Mouse (Mus musculus) forebrain, embryonic 13.5 days (tissue): ENCODE measurements around the gene Fyb2. TPM values are rescaled to one million over a fixed set of nuclear protein-coding genes. Genes with fewer than 3 reads are reported as not detected.
A peak's percentile ranks its signal among the peaks of the same experiment; 100 is the strongest.

Source experiments
- ATAC-seq: fragments of 200-750 bp; cut with Nextera tagmentation; 2 replicates; pipeline ENCODE4 v1.8.0; 2017
- H3K27ac ChIP-seq: fragments of 300-500 bp; sonication (generic); 2 replicates; pipeline ENCODE4 v1.5.1; 2015; ENCODE audit warnings: inconsistent platforms, mild to moderate bottlenecking, moderate library complexity
- H3K27me3 ChIP-seq: fragments of 300-500 bp; sonication (generic); 2 replicates; pipeline ENCODE4 v1.6.1; 2015; ENCODE audit warnings: mild to moderate bottlenecking, inconsistent platforms
- H3K36me3 ChIP-seq: fragments of 300-500 bp; sonication (generic); 2 replicates; pipeline ENCODE4 v1.6.1; 2015; ENCODE audit warnings: mild to moderate bottlenecking, inconsistent platforms; ENCODE audit not compliant: poor library complexity, severe bottlenecking
- H3K4me1 ChIP-seq: fragments of 300-500 bp; sonication (generic); 2 replicates; pipeline ENCODE4 v1.6.1; 2015; ENCODE audit warnings: inconsistent platforms
- H3K4me2 ChIP-seq: fragments of 300-500 bp; sonication (generic); 2 replicates; pipeline ENCODE4 v1.6.1; 2015; ENCODE audit warnings: inconsistent platforms, mild to moderate bottlenecking, moderate library complexity
- H3K4me3 ChIP-seq: fragments of 300-500 bp; sonication (generic); 2 replicates; pipeline ENCODE4 v1.5.1; 2015; ENCODE audit warnings: mild to moderate bottlenecking, inconsistent platforms
- H3K9ac ChIP-seq: fragments of 300-500 bp; sonication (generic); 2 replicates; pipeline ENCODE4 v1.6.1; 2015; ENCODE audit warnings: mild to moderate bottlenecking, inconsistent platforms
- H3K9me3 ChIP-seq: fragments of 300-500 bp; sonication (generic); replicated peaks from 2 replicates; pipeline ENCODE4 v1.6.1; 2016; ENCODE audit warnings: inconsistent platforms
- WGBS: fragments of 180-500 bp; shearing (Covaris S2); methylation state at CpG from one replicate; pipeline ENCODE4 v1.1.7; 2015; 5-methylcytosine and 5-hydroxymethylcytosine counted together
- polyA plus RNA-seq: library from polyadenylated mRNA; unstranded; fragments of >200 nt; fragmentation: Nextera tagmentation; extraction: Ambion mirVana; gene quantifications from 2 replicates; pipeline ENCODE4 v1.2.1, GENCODE M21; 2015

The Fyb2 gene
- polyA plus RNA-seq, 1 experiment from 2014 or later = 0.12 TPM

DNA sequence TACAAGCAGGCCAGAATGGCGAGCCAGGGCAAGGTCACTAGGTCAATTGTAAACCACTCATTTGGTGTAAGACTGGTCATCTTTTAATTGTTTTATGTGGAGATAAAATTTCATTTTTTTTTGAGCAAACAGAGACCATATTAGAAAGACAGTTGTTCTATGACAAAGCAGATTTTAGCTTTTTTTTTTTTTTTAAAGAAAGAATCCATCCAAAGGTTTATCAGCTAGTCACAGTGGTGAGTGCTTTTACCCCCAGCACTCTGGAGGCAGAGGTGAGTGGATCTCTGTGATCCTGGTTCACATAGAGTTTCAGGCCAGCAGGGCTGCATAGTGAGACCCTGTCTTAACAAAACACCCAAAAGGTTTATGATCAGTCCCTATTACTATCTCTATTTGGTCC, 31.2 kb downstream of the Fyb2 start:
- Histone ChIP-seq H3K36me3 (no peaks in the 10 kb centered on the region), H3K4me2 (no peak overlapping the region), H3K9me3 (no peaks in the 10 kb centered on the region), H3K27me3 (no peaks in the 10 kb centered on the region), H3K9ac (no peak overlapping the region), H3K27ac (no peak overlapping the region), H3K4me3 (no peak overlapping the region), H3K4me1 (no peaks in the 10 kb centered on the region)
- WGBS = 88% methylated on average over 1 of the region's 1 CpGs
- ATAC-seq = no peak

DNA sequence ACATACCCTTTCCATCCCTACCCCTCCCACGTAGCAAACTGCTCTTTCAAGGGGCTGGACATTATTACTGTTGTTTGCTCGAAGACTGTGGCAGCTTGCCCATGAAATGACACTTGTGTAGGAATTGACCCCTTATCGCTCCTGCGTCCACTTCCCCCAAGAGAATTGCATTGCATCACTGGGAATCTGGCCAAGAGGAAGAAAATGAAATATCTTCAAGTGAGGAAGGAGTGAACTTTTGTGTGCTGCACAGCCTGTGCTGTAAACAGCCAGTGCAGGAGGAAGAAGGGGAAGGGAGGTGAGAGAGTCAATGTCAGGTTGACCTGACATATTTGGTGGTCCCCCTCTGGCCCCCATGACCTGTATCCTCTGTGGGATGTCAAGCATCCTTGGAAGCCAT, 35.6 kb downstream of the Fyb2 start:
- no peak overlapping the region for H3K4me2 ChIP-seq
- H3K27me3 ChIP-seq = no peaks in the 10 kb centered on the region
- H3K27ac ChIP-seq = no peak overlapping the region
- no peaks in the 10 kb centered on the region for H3K4me1 ChIP-seq
- no peak for ATAC-seq
- H3K9me3 ChIP-seq = no peaks in the 10 kb centered on the region
- no peaks in the 10 kb centered on the region for H3K36me3 ChIP-seq
- H3K4me3 ChIP-seq = no peak overlapping the region
- 82% methylated on average over 4 of the region's 4 CpGs for WGBS
- H3K9ac ChIP-seq = no peak overlapping the region

DNA sequence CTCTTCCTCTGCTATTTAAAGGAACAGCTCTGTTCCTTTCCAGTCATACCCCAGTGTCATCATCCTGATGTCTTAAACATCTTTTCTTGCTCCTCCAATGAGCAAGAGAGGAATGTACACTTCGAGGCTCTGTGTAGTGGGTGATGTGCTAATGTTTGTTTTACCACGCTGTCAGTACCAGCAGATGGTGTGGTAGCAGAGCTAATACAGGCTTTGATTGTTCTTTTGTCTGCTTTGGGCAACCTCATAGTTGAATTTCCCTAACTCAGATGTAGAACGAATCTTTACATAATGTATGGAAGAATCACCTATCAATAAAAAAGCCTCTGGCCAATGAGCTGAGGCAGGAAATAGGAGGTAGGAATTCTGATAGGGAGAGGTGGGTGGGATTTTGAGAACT, 36.0 kb downstream of the Fyb2 start:
- ATAC-seq = peak; percentile 57; the same call in 1 of the 2 replicates
- H3K4me1 ChIP-seq = no peaks in the 10 kb centered on the region
- H3K27me3 ChIP-seq = no peaks in the 10 kb centered on the region
- no peak overlapping the region for H3K9ac ChIP-seq
- no peak overlapping the region for H3K27ac ChIP-seq
- H3K4me3 ChIP-seq = no peak overlapping the region
- no peaks in the 10 kb centered on the region for H3K9me3 ChIP-seq
- H3K4me2 ChIP-seq = no peak overlapping the region
- no peaks in the 10 kb centered on the region for H3K36me3 ChIP-seq
- 57% methylated on average over 3 of the region's 3 CpGs for WGBS

DNA sequence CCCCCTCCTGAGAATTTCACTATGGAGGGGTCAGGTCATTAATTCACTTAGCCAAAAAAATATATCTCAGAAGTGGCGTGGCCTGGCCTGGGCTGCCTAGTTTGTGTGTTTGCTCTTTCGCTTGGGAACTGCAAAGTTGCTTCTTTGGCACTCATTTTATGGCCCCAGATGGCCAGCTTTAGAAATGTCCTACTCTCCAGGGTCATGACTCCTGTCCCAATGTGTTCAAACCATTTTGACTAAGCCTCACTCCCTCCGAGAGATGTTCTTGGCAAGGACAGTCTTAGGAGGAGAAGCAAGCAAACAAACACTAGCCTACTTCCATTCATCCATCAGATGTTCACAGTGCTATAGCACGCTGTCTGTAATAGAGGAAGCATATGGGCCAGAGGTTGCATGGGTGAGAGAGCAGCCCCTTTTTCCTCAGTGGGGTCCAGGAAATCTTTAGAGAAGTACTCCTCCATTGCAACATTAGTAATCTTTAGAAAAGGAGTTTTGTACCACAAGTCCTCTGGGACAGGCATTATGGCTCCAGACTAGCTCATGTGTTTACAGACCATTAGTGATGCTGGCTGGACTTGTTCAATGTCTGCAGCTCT, 38.1 kb downstream of the Fyb2 start:
- H3K36me3 ChIP-seq = no peaks in the 10 kb centered on the region
- no peak overlapping the region for H3K9ac ChIP-seq
- peaks cover 4% of the 10 kb centered on the region; the same call in 1 of the 2 replicates for H3K4me1 ChIP-seq
- no peaks in the 10 kb centered on the region for H3K27me3 ChIP-seq
- H3K4me2 ChIP-seq = no peak overlapping the region
- no peak overlapping the region for H3K27ac ChIP-seq
- no peaks in the 10 kb centered on the region for H3K9me3 ChIP-seq
- ATAC-seq = no peak
- 85% methylated on average over 4 of the region's 4 CpGs for WGBS
- H3K4me3 ChIP-seq = no peak overlapping the region

DNA sequence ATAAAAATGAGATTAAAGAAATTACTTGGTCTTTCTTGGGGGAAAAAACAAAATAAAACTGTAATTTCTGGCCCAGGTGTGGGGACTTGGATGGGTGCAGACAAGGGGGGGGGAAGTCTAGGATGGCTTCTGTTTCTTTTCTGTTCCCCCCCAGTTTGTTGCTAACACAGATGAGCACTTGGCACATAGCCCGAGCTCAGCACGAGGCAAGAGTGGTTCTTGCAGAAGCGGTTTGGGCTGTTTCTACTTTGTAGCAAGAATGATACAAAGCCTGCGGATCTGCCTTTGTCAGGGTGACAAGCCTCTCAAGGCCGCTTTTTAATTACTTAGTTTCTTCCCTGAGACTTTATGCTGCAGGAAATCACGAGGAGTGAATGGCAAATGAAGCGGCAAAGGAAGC, 43.4 kb downstream of the Fyb2 start:
- Histone ChIP-seq H3K9ac (no peak overlapping the region), H3K36me3 (no peaks in the 10 kb centered on the region), H3K4me2 (no peak overlapping the region), H3K27me3 (no peaks in the 10 kb centered on the region), H3K4me3 (no peak overlapping the region), H3K9me3 (no peaks in the 10 kb centered on the region), H3K27ac (no peak overlapping the region), H3K4me1 (peaks cover 12% of the 10 kb centered on the region; the same call in 1 of the 2 replicates)
- no peak for ATAC-seq
- 13% methylated on average over 7 of the region's 7 CpGs for WGBS

DNA sequence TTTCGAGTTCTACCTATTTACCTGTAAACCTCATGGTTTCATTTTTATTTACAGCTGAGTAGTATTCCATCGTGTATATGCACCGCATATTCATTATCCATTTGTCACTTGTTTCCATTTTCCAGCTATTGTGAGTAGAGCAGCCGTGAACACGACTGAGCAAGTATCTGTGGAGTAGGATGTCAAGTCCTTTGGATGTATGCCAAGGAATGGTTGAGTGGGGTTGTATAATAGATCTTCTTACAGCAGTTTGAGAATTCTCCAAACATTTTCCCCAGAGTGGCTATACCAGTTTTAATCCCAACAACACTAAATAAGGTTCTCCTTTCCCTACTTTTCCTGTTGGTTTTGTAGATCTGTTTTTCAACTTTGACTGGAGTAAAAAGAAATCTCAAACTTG, 48.2 kb downstream of the Fyb2 start:
- H3K27ac ChIP-seq = no peak overlapping the region
- H3K4me3 ChIP-seq = no peak overlapping the region
- no peak overlapping the region for H3K9ac ChIP-seq
- H3K27me3 ChIP-seq = no peaks in the 10 kb centered on the region
- no peaks in the 10 kb centered on the region for H3K36me3 ChIP-seq
- H3K9me3 ChIP-seq = no peaks in the 10 kb centered on the region
- H3K4me2 ChIP-seq = no peak overlapping the region
- no peak for ATAC-seq
- peaks cover 7% of the 10 kb centered on the region; the same call in 1 of the 2 replicates for H3K4me1 ChIP-seq
- WGBS = 71% methylated on average over 5 of the region's 5 CpGs

DNA sequence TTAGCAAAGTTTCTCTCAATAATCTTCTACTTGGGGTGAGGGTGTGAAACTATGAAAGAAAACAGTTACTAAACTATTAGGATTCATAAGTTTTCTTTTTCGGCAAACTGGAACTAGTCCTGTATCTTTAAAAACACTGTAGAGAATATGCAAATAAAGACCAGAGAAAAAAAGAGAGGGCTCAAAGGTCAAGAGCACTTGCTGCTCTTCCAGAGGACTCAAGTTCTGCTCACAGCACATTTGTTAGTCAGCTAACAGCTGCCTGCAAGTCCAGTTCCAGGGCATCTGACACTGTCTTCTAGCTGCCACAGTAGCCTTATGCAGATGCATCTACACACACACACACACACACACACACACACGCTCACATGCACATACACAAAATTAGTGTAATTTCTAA, 59.4 kb downstream of the Fyb2 start:
- no peak for ATAC-seq
- 77% methylated on average over 2 of the region's 2 CpGs for WGBS

DNA sequence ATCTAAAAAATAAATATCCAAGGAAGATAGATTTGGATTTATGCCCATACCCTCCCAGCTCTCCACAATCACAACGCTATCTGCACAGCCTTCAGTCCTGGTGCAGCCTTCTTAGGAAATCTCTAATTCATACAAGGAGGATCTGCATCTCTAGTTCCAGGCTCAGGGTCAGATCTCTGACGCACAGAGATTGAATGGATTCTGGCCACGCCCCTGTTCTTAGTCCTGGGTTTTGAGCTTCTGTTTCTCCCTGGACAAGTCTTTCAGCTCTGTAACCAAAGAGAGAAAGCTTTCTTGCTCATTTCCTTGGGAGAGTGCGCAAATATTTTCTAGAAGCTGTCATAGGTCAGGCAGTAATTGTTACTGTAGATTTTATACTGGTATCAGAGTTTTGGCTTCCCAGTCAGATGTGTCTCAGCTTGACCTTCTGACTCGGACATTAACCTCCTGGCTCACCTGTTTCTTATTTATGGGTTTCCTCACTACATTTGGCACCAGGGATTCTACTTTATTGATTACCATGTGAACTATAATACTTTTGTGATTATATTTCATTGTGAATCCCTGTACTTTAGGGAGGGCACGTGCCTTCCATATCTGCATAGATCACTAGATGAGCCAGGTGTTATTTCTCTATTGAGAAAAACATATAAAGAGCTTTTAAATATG, 62.0 kb downstream of the Fyb2 start:
- Histone ChIP-seq H3K9ac (no peak overlapping the region), H3K4me2 (no peak overlapping the region), H3K27ac (no peak overlapping the region), H3K4me3 (no peak overlapping the region), H3K36me3 (no peaks in the 10 kb centered on the region), H3K9me3 (no peaks in the 10 kb centered on the region), H3K4me1 (no peaks in the 10 kb centered on the region), H3K27me3 (no peaks in the 10 kb centered on the region)
- 88% methylated on average over 6 of the region's 6 CpGs for WGBS
- no peak for ATAC-seq

More for the DNA sequence above, 59.4 kb downstream of the Fyb2 start:
- no peak overlapping the region for H3K4me3 ChIP-seq
- no peaks in the 10 kb centered on the region for H3K27me3 ChIP-seq
- no peak overlapping the region for H3K27ac ChIP-seq
- no peaks in the 10 kb centered on the region for H3K4me1 ChIP-seq
- no peak overlapping the region for H3K9ac ChIP-seq
- H3K36me3 ChIP-seq = no peaks in the 10 kb centered on the region
- H3K9me3 ChIP-seq = no peaks in the 10 kb centered on the region
- no peak overlapping the region for H3K4me2 ChIP-seq

DNA sequence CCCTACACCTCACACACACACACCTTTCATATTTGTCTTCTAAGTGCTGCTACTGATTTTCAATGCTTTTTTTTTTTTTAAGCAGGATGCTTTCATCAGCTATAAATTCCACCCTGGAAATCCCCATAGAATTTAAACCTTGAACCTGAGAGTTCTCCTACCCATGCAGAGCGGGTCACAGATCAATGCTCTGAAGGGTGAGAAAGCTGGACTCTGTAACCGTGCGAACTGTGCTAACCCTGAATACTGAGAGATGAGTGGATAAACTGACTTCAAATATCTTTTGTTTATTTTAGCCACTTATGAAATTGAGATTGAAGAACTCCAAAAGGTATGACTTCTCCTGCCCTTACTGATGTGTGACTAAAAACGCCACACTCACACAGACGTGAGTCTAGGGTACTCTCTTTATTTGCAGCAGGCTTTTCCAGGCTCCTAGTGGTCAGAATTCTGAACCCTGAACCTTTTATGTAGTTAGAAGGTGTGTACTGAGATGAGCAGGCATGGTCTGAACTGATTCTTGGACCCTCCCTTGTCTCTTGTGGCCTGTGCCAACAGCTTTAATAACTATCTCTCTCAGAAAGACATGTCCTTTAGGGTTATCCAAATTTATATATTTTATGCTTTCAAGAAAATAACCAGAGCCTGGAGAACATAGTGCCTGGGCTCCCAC, 72.8 kb downstream of the Fyb2 start:
- Histone ChIP-seq H3K36me3 (no peaks in the 10 kb centered on the region), H3K4me1 (0 out of 2 replicates have a peak, but pooled peaks cover 2% of the 10 kb centered on the region), H3K4me2 (no peak overlapping the region), H3K27ac (no peak overlapping the region), H3K9me3 (no peaks in the 10 kb centered on the region), H3K27me3 (no peaks in the 10 kb centered on the region), H3K4me3 (no peak overlapping the region), H3K9ac (no peak overlapping the region)
- WGBS = 89% methylated on average over 5 of the region's 5 CpGs
- no peak for ATAC-seq

DNA sequence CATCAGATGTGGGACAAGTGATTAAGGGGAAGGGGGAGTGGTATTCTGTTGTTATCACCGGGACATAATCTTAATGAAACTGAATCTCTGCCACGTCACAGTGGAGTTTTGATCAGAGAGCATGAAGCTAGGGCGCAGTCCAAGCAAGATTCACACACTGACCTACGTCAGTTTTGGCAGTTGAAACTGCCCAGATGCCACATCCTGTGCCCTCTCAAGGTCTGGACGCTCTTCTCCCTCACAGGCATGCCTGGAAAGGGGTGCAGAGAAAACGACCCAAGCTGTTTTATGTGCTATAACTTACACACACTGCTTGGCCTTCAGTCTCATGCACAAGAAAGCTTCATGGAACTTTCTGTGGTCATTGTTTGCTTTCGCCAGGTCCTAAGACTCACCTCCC, 74.4 kb downstream of the Fyb2 start:
- H3K4me2 ChIP-seq = no peak overlapping the region
- H3K36me3 ChIP-seq = no peaks in the 10 kb centered on the region
- no peak overlapping the region for H3K27ac ChIP-seq
- H3K9me3 ChIP-seq = no peaks in the 10 kb centered on the region
- no peaks in the 10 kb centered on the region for H3K27me3 ChIP-seq
- no peak overlapping the region for H3K4me3 ChIP-seq
- 0 out of 2 replicates have a peak, but pooled peaks cover 2% of the 10 kb centered on the region for H3K4me1 ChIP-seq
- 68% methylated on average over 7 of the region's 7 CpGs for WGBS
- ATAC-seq = no peak
- H3K9ac ChIP-seq = no peak overlapping the region

DNA sequence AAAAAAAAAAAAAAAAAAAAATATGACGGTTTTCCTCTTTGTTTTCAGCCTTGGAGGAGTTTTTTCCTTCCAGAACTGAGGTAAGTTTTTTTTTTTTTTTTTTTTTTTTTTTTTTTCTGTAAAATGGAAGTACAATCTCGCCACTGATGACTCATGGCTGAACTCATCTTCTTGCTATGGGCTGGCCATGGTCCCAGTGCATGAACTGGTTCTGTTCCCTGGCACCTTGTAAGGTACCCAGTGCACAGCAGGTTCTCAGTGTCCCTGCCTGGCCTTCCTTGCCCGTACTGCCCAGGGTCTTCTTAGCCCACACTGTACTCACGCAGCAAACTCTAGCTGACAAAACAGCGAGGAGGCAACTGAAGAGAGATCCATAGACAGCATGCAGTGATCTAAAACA, 74.8 kb downstream of the Fyb2 start:
- no peak for ATAC-seq
- Histone ChIP-seq H3K36me3 (no peaks in the 10 kb centered on the region), H3K4me2 (no peak overlapping the region), H3K27ac (no peak overlapping the region), H3K9me3 (no peaks in the 10 kb centered on the region), H3K27me3 (no peaks in the 10 kb centered on the region), H3K4me3 (no peak overlapping the region), H3K9ac (no peak overlapping the region), H3K4me1 (0 out of 2 replicates have a peak, but pooled peaks cover 2% of the 10 kb centered on the region)
- 76% methylated on average over 5 of the region's 5 CpGs for WGBS

DNA sequence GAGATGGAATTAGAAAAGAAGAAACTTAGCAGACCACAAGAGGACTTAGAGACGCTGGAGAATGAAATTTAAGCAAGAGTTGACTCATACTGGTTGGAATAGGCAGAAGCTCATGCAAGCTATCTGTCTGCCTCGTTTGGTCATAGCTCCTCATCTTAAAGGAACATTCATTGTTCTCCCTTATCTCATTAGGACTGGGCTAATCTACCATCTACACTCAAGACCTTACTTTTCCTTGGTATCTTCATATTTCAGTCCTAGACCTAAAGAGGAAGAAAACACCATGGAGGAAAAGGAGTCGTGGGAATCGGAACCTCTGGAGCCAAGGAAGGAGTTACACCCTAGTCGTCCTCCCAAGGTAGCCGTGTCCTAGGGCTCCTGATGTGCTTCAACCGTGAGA, 75.5 kb downstream of the Fyb2 start:
- Histone ChIP-seq H3K36me3 (no peaks in the 10 kb centered on the region), H3K9ac (no peak overlapping the region), H3K4me3 (no peak overlapping the region), H3K27ac (no peak overlapping the region), H3K4me1 (0 out of 2 replicates have a peak, but pooled peaks cover 2% of the 10 kb centered on the region), H3K4me2 (no peak overlapping the region), H3K27me3 (no peaks in the 10 kb centered on the region), H3K9me3 (no peaks in the 10 kb centered on the region)
- WGBS = 91% methylated on average over 7 of the region's 7 CpGs
- ATAC-seq = no peak
